Mouse (Mus musculus) CH12.LX (cell line): Measurements from ENCODE around the gene Arhgap42.

Source experiments
- CTCF ChIP-seq, 2 experiments: IDR thresholded peaks in 1 of 2; conservative IDR thresholded peaks in 1 of 2; 2 replicates each; pipeline ENCODE4 v1.5.1; 2011 to 2012; ENCODE audit warnings: low read depth in 2 of 2, low read length in 2 of 2, improper control_type of control experiment in 1 of 2, inconsistent platforms in 1 of 2, mild to moderate bottlenecking in 1 of 2, moderate library complexity in 1 of 2
- TCF12 ChIP-seq: IDR thresholded peaks from 2 replicates; pipeline ENCODE4 v1.6.1; 2014; ENCODE audit warnings: low read depth, mild to moderate bottlenecking, inconsistent platforms, low read length, improper control_type of control experiment

DNA sequence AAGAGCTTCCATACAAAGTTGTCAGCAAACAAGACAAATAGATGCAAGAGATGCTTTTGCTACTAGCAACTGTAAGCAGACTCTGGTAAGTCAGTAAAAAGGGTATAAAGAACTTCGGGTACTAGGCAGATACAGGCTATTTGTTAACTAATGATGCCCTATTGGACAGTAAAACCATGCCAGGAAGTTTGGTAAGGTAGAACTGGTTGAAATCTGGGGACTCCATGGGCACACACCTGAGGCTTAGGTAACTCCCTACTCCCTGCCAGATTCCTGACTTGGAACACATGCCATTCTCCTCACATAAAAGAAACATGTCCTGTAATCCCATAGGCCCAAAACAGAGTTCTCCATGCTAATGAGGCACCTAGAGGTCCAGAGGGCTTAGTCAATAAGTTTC is 142.1 kb downstream of the Arhgap42 start:
- TF ChIP-seq TCF12 (no peak), CTCF (conservative IDR thresholded peaks at IDR 0.05 in 1 of 2, IDR thresholded peaks at IDR 0.05 in 1 of 2; ENCODE audit: low read depth in 2 of 2, low read length in 2 of 2) (no peak)
